Mouse (Mus musculus) neural tube, embryonic 11.5 days (tissue): ENCODE measurements around the gene Sgpl1. TPM values are rescaled to one million over a fixed set of nuclear protein-coding genes. Genes with fewer than 3 reads are reported as not detected.
"Not testable (repeated sequence)": the region's sequence is repeated elsewhere in the genome, so short reads cannot be mapped to it uniquely, and the experiment has no call there.

Experiments
- ATAC-seq: fragments of 200-750 bp; cut with Nextera tagmentation; 2 replicates; pipeline ENCODE4 v1.8.0; 2017; ENCODE audit warnings: moderate number of reproducible peaks, mild to moderate bottlenecking, moderate TSS enrichment, moderate library complexity; ENCODE audit not compliant: insufficient read depth, low FRiP score, low TSS enrichment
- DNase-seq: peaks from one replicate; pipeline ENCODE4 v3.0.0-alpha.2; 2015; ENCODE audit warnings: low spot score
- H3K27ac ChIP-seq: fragments of 300-500 bp; sonication (generic); 2 replicates; pipeline ENCODE4 v1.5.1; 2014; ENCODE audit warnings: low read depth, mild to moderate bottlenecking, low read length
- H3K27me3 ChIP-seq: fragments of 300-500 bp; sonication (generic); 2 replicates; pipeline ENCODE4 v1.6.1; 2014; ENCODE audit warnings: mild to moderate bottlenecking, low read length, mixed read lengths; ENCODE audit not compliant: control insufficient read depth, insufficient read depth
- H3K36me3 ChIP-seq: fragments of 300-500 bp; sonication (generic); 2 replicates; pipeline ENCODE4 v1.6.1; 2014; ENCODE audit warnings: mild to moderate bottlenecking, low read length, moderate library complexity, mixed read lengths; ENCODE audit not compliant: control insufficient read depth, insufficient read depth
- H3K4me1 ChIP-seq: fragments of 300-500 bp; sonication (generic); 2 replicates; pipeline ENCODE4 v1.6.1; 2014; ENCODE audit warnings: low read length, mixed read lengths; ENCODE audit not compliant: control insufficient read depth, insufficient read depth
- H3K4me2 ChIP-seq: fragments of 300-500 bp; sonication (generic); 2 replicates; pipeline ENCODE4 v1.6.1; 2014; ENCODE audit warnings: low read depth, mild to moderate bottlenecking, moderate library complexity
- H3K4me3 ChIP-seq: fragments of 300-500 bp; sonication (generic); 2 replicates; pipeline ENCODE4 v1.5.1; 2014; ENCODE audit warnings: low read depth, low read length
- H3K9ac ChIP-seq: fragments of 300-500 bp; sonication (generic); 2 replicates; pipeline ENCODE4 v1.6.1; 2014; ENCODE audit warnings: mild to moderate bottlenecking, low read length
- H3K9me3 ChIP-seq: fragments of 300-500 bp; sonication (generic); 2 replicates; pipeline ENCODE4 v1.6.1; 2016; ENCODE audit warnings: low read length; ENCODE audit not compliant: control insufficient read depth
- WGBS: fragments of 180-500 bp; shearing (Covaris S2); extraction: QIAGEN DNeasy Blood & Tissue Kit; methylation state at CpG from one replicate; pipeline ENCODE4 v1.1.7; 2014; 5-methylcytosine and 5-hydroxymethylcytosine counted together
- polyA plus RNA-seq: library from polyadenylated mRNA; unstranded; fragments of >200 nt; fragmentation: Nextera tagmentation; extraction: Ambion mirVana; gene quantifications from 2 replicates; pipeline ENCODE4 v1.2.1, GENCODE M21; 2014

The Sgpl1 gene
- polyA plus RNA-seq, 1 experiment from 2014 or later, result 98.0 TPM

- H3K36me3 ChIP-seq, result no peaks in the 10 kb centered on the region
- H3K9ac ChIP-seq, result no peak overlapping the region
- 94% methylated on average over 2 of the region's 2 CpGs for WGBS
Observed at GRCm38 (mm10) chr10:61124462-61124861, 23.0 kb downstream of the Sgpl1 start.

DNA sequence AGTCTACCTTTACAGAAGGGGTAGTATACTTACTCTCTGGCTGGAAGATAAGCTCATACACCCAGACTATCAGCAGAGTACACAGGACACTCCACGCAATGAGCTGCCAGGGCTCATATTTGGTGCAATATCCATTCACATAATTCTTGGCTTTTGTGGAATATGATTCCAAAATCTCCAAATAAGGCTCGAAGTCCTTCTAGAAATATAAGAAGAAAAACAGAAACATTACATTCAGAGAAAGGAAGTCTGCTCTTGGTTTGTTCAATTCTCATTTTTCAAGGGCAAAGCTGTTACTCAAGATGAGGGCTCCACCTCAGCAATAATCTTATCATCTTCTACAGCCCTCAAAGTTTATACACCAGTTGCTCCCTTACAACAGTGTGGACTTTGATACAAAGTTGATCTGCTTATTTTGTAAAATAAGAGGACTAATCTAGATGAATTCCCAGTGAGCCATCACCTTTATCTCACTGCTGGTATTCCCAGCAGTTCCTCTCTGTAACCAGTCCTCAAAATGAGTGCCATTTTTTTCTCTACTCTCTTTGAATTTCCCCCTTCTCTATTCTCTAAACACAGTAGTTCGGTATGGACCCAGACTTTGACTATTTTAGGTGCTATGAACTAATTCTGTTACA lies 24.1 kb downstream of the Sgpl1 start:
- ATAC-seq (no peak), DNase-seq (no peak)
- Histone ChIP-seq H3K4me1 (no peaks in the 10 kb centered on the region), H3K9me3 (no peaks in the 10 kb centered on the region), H3K36me3 (no peaks in the 10 kb centered on the region), H3K4me2 (no peak overlapping the region), H3K27me3 (no peaks in the 10 kb centered on the region), H3K27ac (no peak overlapping the region), H3K9ac (no peak overlapping the region), H3K4me3 (no peak overlapping the region)
- 96% methylated on average over 3 of the region's 3 CpGs for WGBS

More at GRCm38 (mm10) chr10:61124462-61124861, 23.0 kb downstream of the Sgpl1 start:
- no peak overlapping the region for H3K4me2 ChIP-seq
- no peak for ATAC-seq
- H3K9me3 ChIP-seq, result no peaks in the 10 kb centered on the region
- H3K27ac ChIP-seq, result no peak overlapping the region
- no peak overlapping the region for H3K4me3 ChIP-seq
- no peaks in the 10 kb centered on the region for H3K27me3 ChIP-seq
- no peak for DNase-seq
- H3K4me1 ChIP-seq, result no peaks in the 10 kb centered on the region

GRCm38 (mm10) chr10:61121732-61122131 lies 25.8 kb downstream of the Sgpl1 start:
- H3K36me3 ChIP-seq, H3K4me1 ChIP-seq, DNase-seq, ATAC-seq, H3K27me3 ChIP-seq, H3K9me3 ChIP-seq, H3K9ac ChIP-seq, H3K4me3 ChIP-seq, H3K4me2 ChIP-seq, H3K27ac ChIP-seq: not testable (repeated sequence)
- 92% methylated on average over 4 of the region's 4 CpGs for WGBS

GRCm38 (mm10) chr10:61114246-61114720 lies 33.2 kb downstream of the Sgpl1 start:
- H3K27ac ChIP-seq, result no peak overlapping the region
- no peaks in the 10 kb centered on the region for H3K9me3 ChIP-seq
- H3K36me3 ChIP-seq, result peaks cover 3% of the 10 kb centered on the region
- no peaks in the 10 kb centered on the region for H3K4me1 ChIP-seq
- H3K9ac ChIP-seq, result no peak overlapping the region
- ATAC-seq (no peak), DNase-seq (no peak)
- no peak overlapping the region for H3K4me3 ChIP-seq
- no peak overlapping the region for H3K4me2 ChIP-seq
- H3K27me3 ChIP-seq, result no peaks in the 10 kb centered on the region
- 93% methylated on average over 2 of the region's 2 CpGs for WGBS

DNA sequence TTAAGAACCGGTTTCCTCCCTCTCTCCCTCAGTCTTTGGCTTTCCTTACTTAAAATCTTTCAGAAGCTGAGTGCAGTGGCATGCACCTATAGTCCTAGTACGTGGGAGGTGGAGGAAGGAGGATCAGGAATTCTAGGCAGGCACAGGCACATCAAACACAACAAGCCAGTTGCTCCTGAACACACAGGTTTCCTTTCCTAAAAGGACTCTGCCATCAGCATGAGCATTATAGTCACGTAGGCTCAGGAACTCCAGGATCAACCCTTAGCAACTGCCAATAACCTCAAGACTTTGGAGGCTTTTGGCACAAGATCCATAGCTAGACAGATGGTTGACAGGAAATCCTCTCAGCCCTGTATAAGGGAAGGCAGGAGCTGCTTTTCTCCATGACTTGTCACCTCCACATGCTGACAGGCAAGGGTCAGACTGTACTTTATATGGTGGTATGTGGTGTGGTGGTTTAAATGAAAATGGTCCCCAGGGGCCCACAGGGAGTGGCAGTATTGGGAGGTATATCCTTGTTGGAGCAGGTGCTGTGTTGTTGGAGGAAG lies 43.9 kb downstream of the Sgpl1 start:
- Histone ChIP-seq H3K9me3 (no peaks in the 10 kb centered on the region), H3K4me2 (no peak overlapping the region), H3K9ac (no peak overlapping the region), H3K27ac (no peak overlapping the region), H3K27me3 (no peaks in the 10 kb centered on the region), H3K4me1 (no peaks in the 10 kb centered on the region), H3K36me3 (peaks cover 8% of the 10 kb centered on the region), H3K4me3 (no peak overlapping the region)
- ATAC-seq (no peak), DNase-seq (no peak)
- 83% methylated on average over 3 of the region's 3 CpGs for WGBS

DNA sequence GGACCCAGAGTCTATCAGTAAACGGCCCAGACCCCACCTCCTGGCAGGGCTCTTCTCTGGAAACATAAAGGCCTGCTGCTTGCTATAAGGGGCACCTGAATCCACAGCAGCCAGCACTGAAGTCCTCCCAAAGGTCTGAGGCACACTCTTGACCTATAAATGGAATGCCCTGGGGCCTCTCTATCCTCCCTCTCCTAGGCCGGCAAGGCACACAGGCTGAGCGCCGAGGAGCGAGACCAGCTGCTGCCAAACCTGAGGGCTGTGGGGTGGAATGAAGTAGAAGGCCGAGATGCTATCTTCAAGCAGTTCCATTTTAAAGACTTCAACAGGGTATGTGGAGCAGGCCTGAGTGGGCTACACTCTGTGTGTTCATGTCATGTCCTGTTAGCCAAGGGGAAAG lies 55.6 kb downstream of the Sgpl1 start:
- no peak for DNase-seq
- no peak overlapping the region for H3K4me2 ChIP-seq
- ATAC-seq, result no peak
- no peak overlapping the region for H3K9ac ChIP-seq
- no peaks in the 10 kb centered on the region for H3K27me3 ChIP-seq
- no peaks in the 10 kb centered on the region for H3K9me3 ChIP-seq
- no peak overlapping the region for H3K27ac ChIP-seq
- H3K4me3 ChIP-seq, result no peak overlapping the region
- 87% methylated on average over 6 of the region's 6 CpGs for WGBS
- no peaks in the 10 kb centered on the region for H3K36me3 ChIP-seq
- H3K4me1 ChIP-seq, result peaks cover 7% of the 10 kb centered on the region

GRCm38 (mm10) chr10:61089170-61090142 lies 58.0 kb downstream of the Sgpl1 start, which contains the start of gene Pcbd1:
TSS of gene Pcbd1 (plus strand) at chr10:61089331.
- H3K4me1 ChIP-seq, result peaks cover 7% of the 10 kb centered on the region
- WGBS, result 9% methylated on average over 27 of the region's 33 CpGs

DNA sequence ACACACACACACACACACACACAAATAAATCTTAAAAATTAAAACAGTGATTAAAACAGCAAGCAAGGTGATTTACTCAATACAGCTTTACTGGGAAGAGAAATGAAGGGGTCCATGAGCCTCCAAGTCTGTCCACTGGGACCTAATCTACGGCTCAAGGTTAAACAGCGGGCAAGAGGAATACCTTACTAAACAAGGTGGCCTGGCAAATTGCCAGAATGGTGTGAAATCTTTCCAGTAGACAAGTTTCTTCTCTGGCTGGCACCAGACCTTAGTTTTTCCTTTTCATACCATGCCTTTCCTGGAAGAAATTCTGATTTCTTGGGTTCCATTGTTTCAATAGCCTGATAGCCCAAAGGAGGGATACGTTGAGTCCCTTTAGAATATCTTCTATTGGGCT lies 59.0 kb downstream of the Sgpl1 start:
- H3K36me3 ChIP-seq, result no peaks in the 10 kb centered on the region
- 89% methylated on average over 3 of the region's 3 CpGs for WGBS
- H3K4me1 ChIP-seq, result peaks cover 7% of the 10 kb centered on the region
- no peaks in the 10 kb centered on the region for H3K9me3 ChIP-seq
- no peak overlapping the region for H3K27ac ChIP-seq
- no peak overlapping the region for H3K9ac ChIP-seq
- no peaks in the 10 kb centered on the region for H3K27me3 ChIP-seq
- H3K4me3 ChIP-seq, result no peak overlapping the region
- no peak for ATAC-seq
- no peak for DNase-seq
- no peak overlapping the region for H3K4me2 ChIP-seq

More at GRCm38 (mm10) chr10:61089170-61090142, 58.0 kb downstream of the Sgpl1 start, which contains the start of gene Pcbd1:
- ATAC-seq (peak; percentile 53), DNase-seq (peak; percentile 62)
- H3K4me3 ChIP-seq, result peak within 1 kb of the TSS; percentile 32
- H3K36me3 ChIP-seq, result no peaks in the 10 kb centered on the region
- no peaks in the 10 kb centered on the region for H3K27me3 ChIP-seq
- H3K9me3 ChIP-seq, result no peaks in the 10 kb centered on the region
- H3K27ac ChIP-seq, result no peak within 1 kb of the TSS
- peak within 1 kb of the TSS; percentile 76 for H3K9ac ChIP-seq
- peak within 1 kb of the TSS; percentile 80 for H3K4me2 ChIP-seq
